Mouse (Mus musculus) heart, embryonic 16.5 days (tissue): ENCODE measurements around the gene Bicc1. TPM values are rescaled to one million over a fixed set of nuclear protein-coding genes. Genes with fewer than 3 reads are reported as not detected.

Experiments used
- ATAC-seq: fragments of 200-750 bp; cut with Nextera tagmentation; replicated peaks from 2 replicates; pipeline ENCODE4 v1.8.0; 2017; ENCODE audit warnings: moderate number of reproducible peaks; ENCODE audit not compliant: insufficient read depth, low FRiP score; ENCODE audit errors: extremely low read depth
- H3K27ac ChIP-seq: fragments of 300-500 bp; sonication (generic); 2 replicates; pipeline ENCODE4 v1.5.1; 2014; ENCODE audit warnings: mild to moderate bottlenecking, low read length, control low read depth, moderate library complexity
- H3K27me3 ChIP-seq: fragments of 300-500 bp; sonication (generic); 2 replicates; pipeline ENCODE4 v1.6.1; 2014; ENCODE audit warnings: low read length, mixed read lengths; ENCODE audit not compliant: control insufficient read depth, insufficient read depth
- H3K36me3 ChIP-seq: fragments of 300-500 bp; sonication (generic); 2 replicates; pipeline ENCODE4 v1.6.1; 2014; ENCODE audit not compliant: control insufficient read depth, insufficient read depth
- H3K4me1 ChIP-seq: fragments of 300-500 bp; sonication (generic); 2 replicates; pipeline ENCODE4 v1.6.1; 2014; ENCODE audit warnings: low read length, mixed read lengths; ENCODE audit not compliant: control insufficient read depth, insufficient read depth
- H3K4me2 ChIP-seq: fragments of 300-500 bp; sonication (generic); 2 replicates; pipeline ENCODE4 v1.6.1; 2014; ENCODE audit warnings: low read depth, mild to moderate bottlenecking, control low read depth, low read length
- H3K4me3 ChIP-seq: fragments of 300-500 bp; sonication (generic); 2 replicates; pipeline ENCODE4 v1.5.1; 2014; ENCODE audit warnings: mild to moderate bottlenecking, control low read depth, low read length
- H3K9ac ChIP-seq: fragments of 300-500 bp; sonication (generic); 2 replicates; pipeline ENCODE4 v1.6.1; 2014; ENCODE audit warnings: low read length, control low read depth
- H3K9me3 ChIP-seq: fragments of 300-500 bp; sonication (generic); replicated peaks from 2 replicates; pipeline ENCODE4 v1.6.1; 2016; ENCODE audit warnings: low read length; ENCODE audit not compliant: control insufficient read depth
- WGBS: fragments of 180-500 bp; shearing (Covaris S2); extraction: QIAGEN DNeasy Blood & Tissue Kit; methylation state at CpG from one replicate; pipeline ENCODE4 v1.1.7; 2014; 5-methylcytosine and 5-hydroxymethylcytosine counted together
- polyA plus RNA-seq: library from polyadenylated mRNA; unstranded; fragments of >200 nt; fragmentation: Nextera tagmentation; extraction: Ambion mirVana; gene quantifications from 2 replicates; pipeline ENCODE4 v1.2.1, GENCODE M21; 2015

Gene Bicc1
- polyA plus RNA-seq, 1 experiment from 2014 or later, result 16.7 TPM

DNA sequence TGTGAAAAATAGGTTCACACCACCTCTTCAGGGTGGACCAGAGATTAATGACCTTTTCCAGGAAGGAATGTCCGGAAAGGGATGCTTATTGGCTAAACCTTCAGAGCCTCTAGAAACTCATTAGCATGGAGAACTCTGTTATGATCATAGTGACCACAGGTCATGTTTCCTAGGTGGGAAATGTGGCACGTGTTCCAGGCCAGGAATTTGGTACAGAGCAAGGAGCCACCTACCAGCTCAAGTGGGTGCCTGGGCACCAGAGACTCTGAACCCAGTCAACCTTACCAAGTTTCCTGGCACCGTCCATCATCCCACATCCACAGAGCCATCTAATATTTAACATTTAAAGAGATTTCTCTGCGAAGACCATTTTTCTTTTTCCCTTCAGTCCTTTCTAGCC is 29.2 kb upstream of the Bicc1 start:
- no peak for ATAC-seq
- 76% methylated on average over 4 of the region's 4 CpGs for WGBS
- H3K9ac ChIP-seq, result no peak overlapping the region
- H3K27ac ChIP-seq, result no peak overlapping the region
- H3K4me2 ChIP-seq, result no peak overlapping the region
- H3K27me3 ChIP-seq, result no peaks in the 10 kb centered on the region
- H3K9me3 ChIP-seq, result peaks cover 3% of the 10 kb centered on the region
- H3K4me3 ChIP-seq, result no peak overlapping the region
- no peaks in the 10 kb centered on the region for H3K36me3 ChIP-seq
- H3K4me1 ChIP-seq, result peaks cover 8% of the 10 kb centered on the region; the same call in 1 of the 2 replicates

DNA sequence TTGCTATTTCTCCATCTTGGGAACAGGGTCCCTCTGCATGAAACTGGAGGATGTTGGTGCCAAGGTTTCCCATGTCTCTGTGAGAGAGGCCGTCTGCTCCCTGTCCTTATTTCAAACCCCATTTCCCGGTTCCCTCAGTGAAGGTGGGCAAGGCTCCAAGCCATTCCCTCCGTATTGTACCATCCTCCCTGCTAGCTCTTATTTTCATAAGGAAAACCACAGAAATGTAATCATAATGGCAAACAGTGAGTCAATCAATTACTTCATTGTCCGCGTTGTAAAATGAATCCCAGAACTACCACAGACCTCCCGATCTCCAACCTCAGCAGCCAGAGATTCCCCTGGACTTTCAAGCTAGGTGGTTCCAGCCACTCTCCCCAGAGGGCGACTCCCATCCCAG is 25.6 kb upstream of the Bicc1 start:
- no peaks in the 10 kb centered on the region for H3K27me3 ChIP-seq
- 73% methylated on average over 7 of the region's 7 CpGs for WGBS
- no peak overlapping the region for H3K27ac ChIP-seq
- H3K9ac ChIP-seq, result no peak overlapping the region
- peaks cover 4% of the 10 kb centered on the region; the same call in 1 of the 2 replicates for H3K9me3 ChIP-seq
- no peak overlapping the region for H3K4me3 ChIP-seq
- no peak for ATAC-seq
- H3K36me3 ChIP-seq, result no peaks in the 10 kb centered on the region
- peaks cover 11% of the 10 kb centered on the region for H3K4me1 ChIP-seq
- H3K4me2 ChIP-seq, result no peak overlapping the region

DNA sequence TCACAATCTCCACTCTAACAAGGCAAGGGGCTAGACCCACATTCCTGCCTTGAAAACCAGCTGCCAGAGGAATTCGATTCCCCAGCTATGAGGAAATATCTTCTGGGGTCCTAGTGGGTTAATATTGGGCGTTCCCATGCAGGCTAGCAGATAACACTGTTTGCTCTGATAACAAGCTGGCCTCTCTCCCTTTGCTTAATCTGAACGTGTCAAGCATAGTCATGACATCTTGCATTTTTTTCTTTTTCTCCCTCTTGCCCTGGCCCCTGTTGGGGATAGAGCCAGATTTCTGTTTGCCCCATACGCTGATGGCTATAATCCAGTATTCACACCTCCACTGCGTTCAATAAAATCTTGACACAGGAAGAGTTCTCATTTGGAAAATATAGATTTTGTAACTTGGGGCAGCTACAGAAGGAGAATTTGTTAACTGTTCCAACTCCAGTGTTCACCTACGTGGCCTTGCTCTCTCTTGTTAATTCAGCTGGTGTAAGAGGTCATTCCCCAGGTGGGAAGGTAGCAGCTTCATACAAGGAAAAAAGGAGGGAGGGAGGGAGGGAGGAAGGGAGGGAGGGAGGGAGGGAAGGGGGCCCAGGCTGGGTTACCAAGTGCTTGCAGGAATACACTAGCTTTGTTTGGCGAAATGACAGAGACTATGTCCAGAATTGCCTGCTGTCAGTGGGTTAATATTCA is 24.0 kb upstream of the Bicc1 start:
- Histone ChIP-seq H3K4me2 (0 out of 2 replicates have a peak overlapping the region, but pooled peaks have one; percentile 0), H3K4me1 (peaks cover 11% of the 10 kb centered on the region), H3K9me3 (peaks cover 4% of the 10 kb centered on the region; the same call in 1 of the 2 replicates), H3K27ac (0 out of 2 replicates have a peak overlapping the region, but pooled peaks have one; percentile 33), H3K9ac (no peak overlapping the region), H3K4me3 (no peak overlapping the region), H3K27me3 (no peaks in the 10 kb centered on the region), H3K36me3 (no peaks in the 10 kb centered on the region)
- 21% methylated on average over 7 of the region's 7 CpGs for WGBS
- 0 out of 2 replicates have a peak, but pooled peaks have one; percentile 55 for ATAC-seq

DNA sequence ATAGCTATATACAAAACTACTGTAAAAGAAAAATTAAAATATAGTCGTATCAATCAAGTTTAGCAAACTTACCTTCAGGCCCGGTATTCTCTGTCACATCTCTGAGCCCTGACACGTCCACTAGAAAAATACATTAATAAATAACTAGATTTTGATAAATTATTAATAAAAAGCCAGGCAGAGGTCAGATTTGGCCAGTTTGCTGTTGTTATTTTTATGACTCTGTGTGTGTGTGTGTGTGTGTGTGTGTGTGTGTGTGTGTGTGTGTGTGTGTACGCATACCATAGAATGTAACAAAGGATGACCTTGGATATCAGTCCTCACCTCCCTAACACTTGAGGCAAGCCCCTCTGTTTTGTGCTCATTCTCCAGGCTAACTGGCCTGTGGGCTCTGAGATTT is 22.4 kb upstream of the Bicc1 start:
- H3K27ac ChIP-seq, result no peak overlapping the region
- 86% methylated on average over 4 of the region's 4 CpGs for WGBS
- ATAC-seq, result no peak
- no peak overlapping the region for H3K9ac ChIP-seq
- H3K4me3 ChIP-seq, result no peak overlapping the region
- no peaks in the 10 kb centered on the region for H3K36me3 ChIP-seq
- peaks cover 11% of the 10 kb centered on the region for H3K4me1 ChIP-seq
- no peaks in the 10 kb centered on the region for H3K27me3 ChIP-seq
- H3K9me3 ChIP-seq, result peaks cover 4% of the 10 kb centered on the region; the same call in 1 of the 2 replicates
- H3K4me2 ChIP-seq, result no peak overlapping the region

DNA sequence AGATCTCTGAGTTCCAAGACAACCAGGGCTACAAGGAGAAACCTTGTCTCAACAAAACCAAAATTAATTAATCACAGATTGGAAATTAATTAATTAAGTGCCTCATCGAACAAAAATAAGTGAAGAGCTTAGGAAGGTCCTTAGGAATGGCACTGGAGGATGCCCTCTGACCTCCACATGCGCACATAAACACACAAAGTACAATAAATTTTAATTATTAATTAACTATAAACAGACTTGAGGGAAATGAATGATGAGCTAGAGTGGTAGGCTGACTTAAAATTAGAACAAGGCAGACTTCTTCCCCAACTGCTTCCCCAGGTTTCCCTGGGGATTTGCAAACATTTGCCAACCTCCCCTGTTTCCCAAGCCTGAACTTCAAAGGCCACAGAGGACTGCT is 21.6 kb upstream of the Bicc1 start:
- no peak overlapping the region for H3K27ac ChIP-seq
- H3K4me3 ChIP-seq, result no peak overlapping the region
- ATAC-seq, result no peak
- H3K27me3 ChIP-seq, result no peaks in the 10 kb centered on the region
- H3K36me3 ChIP-seq, result no peaks in the 10 kb centered on the region
- peaks cover 11% of the 10 kb centered on the region for H3K4me1 ChIP-seq
- peaks cover 4% of the 10 kb centered on the region; the same call in 1 of the 2 replicates for H3K9me3 ChIP-seq
- no peak overlapping the region for H3K4me2 ChIP-seq
- no peak overlapping the region for H3K9ac ChIP-seq
- 90% methylated on average over 2 of the region's 2 CpGs for WGBS

DNA sequence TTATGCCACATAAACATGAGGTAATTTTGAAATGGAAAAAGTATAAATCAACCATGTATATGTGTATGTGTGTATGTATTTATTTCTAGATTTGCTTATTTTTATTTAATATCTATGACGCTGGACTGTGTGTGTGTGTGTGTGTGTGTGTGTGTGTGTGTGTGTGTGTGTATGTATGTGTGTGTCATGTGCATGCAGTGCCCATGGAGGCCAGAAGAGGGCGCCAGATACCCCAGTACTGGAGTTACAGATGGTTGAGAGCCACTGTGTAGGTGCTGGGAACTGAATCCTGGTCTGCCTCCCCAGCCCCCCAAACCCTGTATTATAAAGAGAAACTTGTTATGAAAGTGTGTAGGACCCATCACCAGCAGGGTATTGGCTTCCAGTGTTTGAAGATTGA is 20.6 kb upstream of the Bicc1 start:
- Histone ChIP-seq H3K4me1 (peaks cover 11% of the 10 kb centered on the region), H3K27me3 (no peaks in the 10 kb centered on the region), H3K9ac (no peak overlapping the region), H3K27ac (no peak overlapping the region), H3K9me3 (peaks cover 4% of the 10 kb centered on the region; the same call in 1 of the 2 replicates), H3K36me3 (no peaks in the 10 kb centered on the region), H3K4me3 (no peak overlapping the region), H3K4me2 (no peak overlapping the region)
- ATAC-seq, result no peak
- WGBS, result 77% methylated on average over 2 of the region's 2 CpGs

DNA sequence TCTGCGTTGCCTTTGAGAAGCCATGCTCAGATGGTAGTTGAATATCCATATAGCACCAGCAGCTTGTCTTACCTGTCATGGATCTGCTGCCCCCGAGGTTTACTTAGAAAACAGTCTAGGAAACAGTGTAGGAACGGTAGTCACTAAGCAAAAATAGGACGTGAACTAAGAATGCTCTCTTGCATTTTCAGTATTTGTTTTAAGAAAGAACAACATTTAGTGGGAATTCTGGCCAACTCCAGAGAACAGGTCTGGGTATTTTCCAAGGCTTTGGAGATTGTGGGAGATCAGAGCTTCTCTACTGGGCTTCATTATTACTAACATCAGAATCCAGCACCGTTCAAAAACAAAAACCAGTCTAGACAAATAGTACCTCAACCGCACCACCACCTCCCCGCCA is 17.7 kb upstream of the Bicc1 start:
- H3K4me2 ChIP-seq, result no peak overlapping the region
- WGBS, result 67% methylated on average over 7 of the region's 7 CpGs
- no peak overlapping the region for H3K9ac ChIP-seq
- no peak for ATAC-seq
- H3K4me3 ChIP-seq, result no peak overlapping the region
- H3K27ac ChIP-seq, result no peak overlapping the region
- H3K9me3 ChIP-seq, result peaks cover 6% of the 10 kb centered on the region; the same call in 1 of the 2 replicates
- H3K4me1 ChIP-seq, result no peaks in the 10 kb centered on the region
- H3K36me3 ChIP-seq, result no peaks in the 10 kb centered on the region
- no peaks in the 10 kb centered on the region for H3K27me3 ChIP-seq

DNA sequence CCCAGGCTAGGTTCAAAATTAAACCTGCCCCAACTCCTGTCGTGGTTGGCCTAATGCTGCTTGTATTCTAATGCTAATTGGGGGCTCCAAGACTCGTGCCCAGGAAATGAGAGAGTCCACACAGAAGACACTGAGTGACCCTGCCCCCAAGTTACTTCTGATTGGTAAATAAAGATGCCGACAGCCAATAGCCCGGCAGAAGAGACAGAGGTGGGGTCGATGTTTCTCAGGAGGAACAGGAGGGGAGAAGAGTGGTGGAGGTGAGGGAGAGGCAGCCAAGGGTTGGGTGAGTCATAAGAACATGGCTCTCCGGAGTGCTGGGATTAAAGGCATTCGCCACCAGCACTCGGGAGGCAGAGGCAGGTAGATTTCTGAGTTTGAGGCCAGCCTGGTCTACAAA is 16.8 kb upstream of the Bicc1 start:
- Histone ChIP-seq H3K4me1 (no peaks in the 10 kb centered on the region), H3K4me3 (no peak overlapping the region), H3K27me3 (no peaks in the 10 kb centered on the region), H3K9me3 (peaks cover 6% of the 10 kb centered on the region; the same call in 1 of the 2 replicates), H3K9ac (no peak overlapping the region), H3K27ac (no peak overlapping the region), H3K4me2 (no peak overlapping the region), H3K36me3 (no peaks in the 10 kb centered on the region)
- WGBS, result 81% methylated on average over 8 of the region's 8 CpGs
- no peak for ATAC-seq

DNA sequence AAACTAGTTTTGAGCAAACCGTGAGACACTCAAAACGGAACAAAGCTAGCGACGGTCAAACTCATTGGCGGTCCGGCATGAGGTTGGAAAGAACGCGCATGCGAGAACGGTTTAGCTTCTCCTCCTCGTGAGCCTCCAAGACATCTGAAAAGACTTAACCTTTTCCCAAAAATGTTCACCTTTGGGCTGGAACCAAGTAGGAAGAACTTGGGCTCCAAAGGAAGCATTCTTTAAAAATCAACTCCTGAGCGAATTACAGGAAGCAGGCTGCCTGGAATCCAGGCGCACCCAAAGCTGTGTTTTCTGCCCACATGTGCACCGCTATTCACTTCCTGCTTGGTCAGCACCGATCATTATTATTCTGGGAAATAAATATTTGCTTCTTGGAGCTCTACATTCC is 15.8 kb upstream of the Bicc1 start:
- no peaks in the 10 kb centered on the region for H3K36me3 ChIP-seq
- H3K4me2 ChIP-seq, result no peak overlapping the region
- no peak overlapping the region for H3K27ac ChIP-seq
- no peak for ATAC-seq
- H3K4me1 ChIP-seq, result no peaks in the 10 kb centered on the region
- H3K4me3 ChIP-seq, result no peak overlapping the region
- H3K9me3 ChIP-seq, result peaks cover 4% of the 10 kb centered on the region; the same call in 1 of the 2 replicates
- H3K9ac ChIP-seq, result no peak overlapping the region
- 93% methylated on average over 15 of the region's 15 CpGs for WGBS
- H3K27me3 ChIP-seq, result no peaks in the 10 kb centered on the region
